Mouse (Mus musculus) embryonic fibroblast, embryonic 13.5 days (primary cell): ENCODE results near the gene Sik2. TPM values are rescaled to one million over a fixed set of nuclear protein-coding genes. Genes with fewer than 3 reads are reported as not detected.

Experiments used
- H3K27ac ChIP-seq: 2 replicates; pipeline ENCODE4 v1.5.1; 2012; ENCODE audit warnings: low read length, control low read depth, inconsistent platforms; ENCODE audit not compliant: insufficient read depth
- H3K4me1 ChIP-seq: 2 replicates; pipeline ENCODE4 v1.6.1; 2011; ENCODE audit warnings: low read length; ENCODE audit not compliant: control insufficient read depth, insufficient read depth
- H3K4me3 ChIP-seq: 2 replicates; pipeline ENCODE4 v1.5.1; 2011; ENCODE audit warnings: mild to moderate bottlenecking, control low read depth, low read length; ENCODE audit not compliant: insufficient read depth
- CTCF ChIP-seq: IDR thresholded peaks from 2 replicates; pipeline ENCODE4 v1.5.1; 2011; ENCODE audit warnings: mild to moderate bottlenecking, control low read depth, low read length, moderate library complexity, borderline replicate concordance; ENCODE audit not compliant: insufficient read depth
- POLR2A ChIP-seq: IDR thresholded peaks from 2 replicates; pipeline ENCODE4 v1.6.1; 2011; ENCODE audit warnings: low read depth, mild to moderate bottlenecking, control low read depth, low read length, moderate library complexity
- polyA plus RNA-seq: library from polyadenylated mRNA; stranded (reverse); fragments of >200 nt; gene quantifications from 2 replicates; pipeline ENCODE4 v1.2.4, GENCODE M21; 2011; ENCODE audit warnings: low read depth; ENCODE audit not compliant: missing spikeins, insufficient read length

Sik2 gene
- polyA plus RNA-seq, 1 experiment: 22.1 TPM

DNA sequence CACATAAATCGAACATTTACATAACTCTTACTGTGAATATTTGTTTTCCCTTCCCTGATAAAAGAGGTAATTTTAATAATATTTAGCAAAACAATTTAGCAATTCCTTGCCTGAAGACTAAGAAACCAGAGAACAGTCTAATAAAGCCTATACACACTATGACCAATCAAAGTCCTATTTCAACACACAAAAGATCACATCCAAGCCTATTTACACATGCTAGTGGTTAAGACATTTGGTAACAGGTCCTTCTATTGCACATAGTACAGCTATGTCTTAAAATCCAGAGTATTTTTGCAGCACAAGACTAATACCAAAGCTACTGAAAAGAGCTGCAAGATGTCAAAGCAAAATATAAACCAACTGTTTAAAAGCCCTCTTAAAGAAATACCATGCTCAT lies 4.8 kb downstream of the Sik2 start:
- TF ChIP-seq POLR2A (no peak), CTCF (no peak)
- no peak overlapping the region for H3K27ac ChIP-seq
- H3K4me1 ChIP-seq: no peaks in the 10 kb centered on the region
- no peak overlapping the region for H3K4me3 ChIP-seq

DNA sequence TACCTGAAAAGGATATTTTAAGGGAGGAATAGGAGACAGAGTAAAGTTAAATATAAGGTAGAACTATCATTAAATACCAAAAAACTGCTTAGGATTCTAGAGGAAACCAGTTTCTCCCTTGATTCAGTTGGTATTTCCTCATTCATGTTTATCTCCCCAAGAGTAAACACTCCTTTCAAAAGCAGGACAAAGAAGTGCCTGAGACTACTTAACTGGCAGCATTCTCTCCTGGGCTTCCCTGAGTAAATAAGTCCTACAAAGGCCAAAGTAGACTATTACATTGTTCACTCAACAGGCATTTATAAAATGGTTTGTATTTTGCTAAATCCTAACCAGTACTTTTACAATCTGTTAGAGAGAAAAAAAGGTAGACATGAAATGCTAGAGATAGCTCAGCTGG lies 22.2 kb downstream of the Sik2 start:
- Histone ChIP-seq H3K4me3 (no peak overlapping the region), H3K27ac (no peak overlapping the region), H3K4me1 (no peaks in the 10 kb centered on the region)
- TF ChIP-seq CTCF: no peak
- TF ChIP-seq POLR2A: no peak

DNA sequence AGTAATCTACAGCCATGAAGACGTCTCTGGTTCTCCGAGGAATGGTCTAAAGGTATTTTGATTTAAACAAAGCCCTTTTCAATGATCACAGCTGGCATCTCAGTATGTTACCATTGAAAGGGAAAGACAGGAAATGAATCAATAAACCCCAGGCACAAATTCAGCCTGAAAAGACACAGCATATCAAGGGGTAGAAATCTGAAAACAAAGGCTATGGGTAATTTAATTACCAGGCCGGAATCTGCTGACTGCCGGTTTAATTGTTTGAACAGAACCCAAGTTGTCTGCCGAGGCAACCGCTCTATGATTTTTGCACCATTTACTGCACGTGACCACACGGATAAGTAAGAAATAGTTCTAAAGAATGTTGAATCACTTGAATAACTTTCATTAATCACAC lies 22.8 kb downstream of the Sik2 start:
- Histone ChIP-seq H3K4me3 (no peak overlapping the region), H3K27ac (no peak overlapping the region), H3K4me1 (no peaks in the 10 kb centered on the region)
- TF ChIP-seq POLR2A (no peak), CTCF (no peak)

DNA sequence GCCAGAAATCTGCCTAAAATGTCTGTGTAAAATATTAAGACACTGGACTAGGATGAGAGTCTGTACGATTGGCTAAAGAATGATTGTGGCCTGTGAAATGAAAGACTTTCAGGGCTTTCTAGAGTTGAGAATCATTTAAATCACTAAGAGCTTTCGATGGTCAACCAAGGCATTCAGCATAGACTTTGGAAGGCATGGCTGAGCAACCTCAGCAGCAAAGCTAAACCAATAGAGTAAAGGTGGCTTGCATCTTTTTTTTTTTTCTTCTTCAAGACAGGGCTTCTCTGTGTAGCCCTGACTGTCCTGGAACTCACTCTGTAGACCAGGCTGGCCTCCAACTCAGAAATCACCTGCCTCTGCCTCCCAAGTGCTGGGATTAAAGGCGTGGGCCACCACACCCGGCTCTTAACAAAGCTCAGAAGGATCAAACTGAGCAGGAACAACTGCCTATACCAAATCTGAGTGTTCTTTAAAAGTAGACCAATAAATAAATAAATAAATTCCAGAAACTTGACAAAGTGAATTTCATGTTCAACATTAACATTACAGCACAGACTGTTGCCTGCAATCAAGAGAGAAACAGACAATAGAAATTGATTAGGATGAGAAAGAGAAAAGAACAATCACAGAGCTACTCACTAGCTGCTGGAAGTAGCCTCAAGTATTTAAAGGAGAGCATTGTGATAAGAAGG lies 27.2 kb downstream of the Sik2 start:
- Histone ChIP-seq H3K4me1 (no peaks in the 10 kb centered on the region), H3K27ac (no peak overlapping the region), H3K4me3 (no peak overlapping the region)
- TF ChIP-seq POLR2A (no peak), CTCF (no peak)

DNA sequence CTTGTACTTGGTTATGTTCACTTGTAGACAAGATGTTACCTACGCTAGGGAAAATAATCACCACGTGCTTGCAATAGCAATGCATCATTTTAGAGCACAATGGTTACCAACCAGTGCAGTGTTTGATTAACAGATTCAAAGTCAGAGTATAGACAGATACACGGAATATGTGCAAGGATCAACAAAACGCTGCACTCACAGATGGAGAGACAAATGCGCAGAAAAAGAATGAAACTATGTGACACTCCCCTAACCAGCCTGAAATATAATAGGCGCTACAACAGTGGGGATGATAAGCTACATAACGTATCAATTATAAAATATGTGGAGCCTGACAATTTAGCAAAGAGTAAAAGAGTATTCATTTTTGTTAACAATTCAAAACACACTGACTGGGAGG lies 34.2 kb downstream of the Sik2 start:
- Histone ChIP-seq H3K27ac (no peak overlapping the region), H3K4me3 (no peak overlapping the region), H3K4me1 (no peaks in the 10 kb centered on the region)
- TF ChIP-seq POLR2A: no peak
- no peak for TF ChIP-seq CTCF

DNA sequence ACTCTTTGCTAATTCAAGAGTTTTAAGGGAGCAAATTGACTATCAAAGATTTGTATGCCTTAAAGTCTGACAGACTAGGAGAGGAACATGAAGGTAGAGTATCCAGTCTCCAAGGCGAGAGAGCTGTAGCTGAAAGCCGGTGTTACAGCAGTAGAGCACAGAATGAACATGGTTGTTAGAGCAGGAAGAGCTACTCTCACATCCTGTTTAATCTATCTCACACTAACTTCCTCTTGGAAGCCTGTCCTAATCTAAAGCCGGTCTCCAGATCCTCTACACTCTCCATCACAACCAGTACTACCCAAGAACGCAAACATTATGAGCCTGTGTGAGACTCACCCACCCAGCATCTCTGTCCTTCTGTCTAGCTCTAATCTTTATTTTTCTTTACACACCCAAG lies 38.5 kb downstream of the Sik2 start:
- TF ChIP-seq CTCF (no peak), POLR2A (no peak)
- Histone ChIP-seq H3K4me1 (no peaks in the 10 kb centered on the region), H3K27ac (no peak overlapping the region), H3K4me3 (no peak overlapping the region)

DNA sequence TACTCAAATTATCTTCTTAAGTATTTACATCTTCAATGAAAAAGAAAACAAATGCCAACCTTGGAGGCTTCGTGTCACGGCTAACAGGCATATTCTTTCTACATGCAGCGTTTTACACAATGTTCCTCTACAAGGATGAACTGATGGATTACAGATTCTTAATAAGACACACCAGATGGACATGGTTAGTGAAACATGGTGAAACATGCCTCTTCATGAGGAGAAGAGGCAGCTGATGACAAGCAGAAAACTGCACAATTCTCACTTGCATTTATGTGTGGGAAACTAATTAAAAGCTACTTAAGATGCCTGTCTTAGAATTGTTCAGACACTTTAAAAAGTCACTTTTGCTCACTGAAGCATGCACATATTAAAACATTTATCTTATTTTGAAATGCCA lies 39.6 kb downstream of the Sik2 start:
- H3K4me1 ChIP-seq: no peaks in the 10 kb centered on the region
- no peak overlapping the region for H3K27ac ChIP-seq
- no peak overlapping the region for H3K4me3 ChIP-seq
- TF ChIP-seq CTCF (no peak), POLR2A (no peak)

DNA sequence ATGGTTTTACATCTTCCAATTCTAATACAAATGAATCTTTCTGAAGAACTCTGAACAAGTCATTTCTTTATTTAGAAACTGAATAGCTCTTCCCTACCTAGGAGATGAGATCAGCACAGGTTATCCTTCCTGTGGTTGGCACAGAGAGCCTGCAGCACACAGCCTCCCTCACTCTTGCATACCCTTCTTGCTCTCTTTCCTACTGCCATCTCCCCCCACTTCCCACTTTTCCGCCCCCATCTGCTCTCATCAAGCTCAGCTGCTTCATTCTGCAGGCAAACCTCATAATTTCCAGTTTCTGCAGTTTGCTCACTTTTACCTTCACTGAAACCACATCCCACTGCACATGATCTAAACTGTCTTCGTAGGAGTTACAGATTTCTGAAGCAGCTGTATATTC lies 42.6 kb downstream of the Sik2 start:
- Histone ChIP-seq H3K27ac (no peak overlapping the region), H3K4me3 (no peak overlapping the region), H3K4me1 (no peaks in the 10 kb centered on the region)
- TF ChIP-seq CTCF (no peak), POLR2A (no peak)

DNA sequence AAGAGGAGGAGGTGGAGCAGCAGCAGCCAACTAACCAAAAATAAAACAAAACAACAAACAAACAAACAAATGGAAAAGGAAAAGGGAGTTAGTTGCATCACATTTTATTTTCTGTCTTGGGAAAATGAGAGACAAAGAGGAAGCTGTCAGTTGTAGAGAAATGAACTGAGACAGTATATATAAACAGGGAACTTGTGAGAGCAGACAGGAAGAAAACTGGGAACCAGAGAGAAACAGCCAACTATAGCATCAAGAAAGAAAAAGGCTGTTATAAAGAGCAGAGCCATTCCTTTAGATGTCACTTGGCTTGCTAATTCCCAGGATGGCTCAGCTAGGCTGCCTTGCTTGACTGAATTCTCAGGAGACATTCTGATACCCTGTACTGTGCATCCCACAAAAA lies 43.5 kb downstream of the Sik2 start:
- no peak overlapping the region for H3K4me3 ChIP-seq
- TF ChIP-seq POLR2A (no peak), CTCF (no peak)
- H3K27ac ChIP-seq: no peak overlapping the region
- H3K4me1 ChIP-seq: no peaks in the 10 kb centered on the region

DNA sequence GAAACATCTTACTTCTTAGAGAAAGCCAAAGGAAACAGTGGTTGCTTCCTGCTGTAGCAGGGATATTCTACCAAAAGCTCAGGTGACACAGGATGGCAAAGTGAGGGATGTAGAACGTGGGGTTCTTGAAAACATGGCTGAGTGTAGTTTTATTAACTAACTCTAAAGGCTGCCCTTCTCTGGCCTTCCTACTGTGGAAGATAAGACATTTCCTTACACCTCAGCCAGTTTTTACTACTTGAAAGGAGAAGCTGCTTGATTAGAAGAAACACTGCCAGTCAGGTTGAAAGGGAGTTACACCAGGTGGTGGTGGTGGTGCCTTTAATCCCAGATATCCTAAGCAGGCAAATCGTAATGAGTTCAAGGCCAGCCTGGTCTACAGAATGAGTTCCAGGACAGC lies 44.0 kb downstream of the Sik2 start:
- no peaks in the 10 kb centered on the region for H3K4me1 ChIP-seq
- no peak overlapping the region for H3K4me3 ChIP-seq
- no peak overlapping the region for H3K27ac ChIP-seq
- TF ChIP-seq CTCF: no peak
- TF ChIP-seq POLR2A: no peak

DNA sequence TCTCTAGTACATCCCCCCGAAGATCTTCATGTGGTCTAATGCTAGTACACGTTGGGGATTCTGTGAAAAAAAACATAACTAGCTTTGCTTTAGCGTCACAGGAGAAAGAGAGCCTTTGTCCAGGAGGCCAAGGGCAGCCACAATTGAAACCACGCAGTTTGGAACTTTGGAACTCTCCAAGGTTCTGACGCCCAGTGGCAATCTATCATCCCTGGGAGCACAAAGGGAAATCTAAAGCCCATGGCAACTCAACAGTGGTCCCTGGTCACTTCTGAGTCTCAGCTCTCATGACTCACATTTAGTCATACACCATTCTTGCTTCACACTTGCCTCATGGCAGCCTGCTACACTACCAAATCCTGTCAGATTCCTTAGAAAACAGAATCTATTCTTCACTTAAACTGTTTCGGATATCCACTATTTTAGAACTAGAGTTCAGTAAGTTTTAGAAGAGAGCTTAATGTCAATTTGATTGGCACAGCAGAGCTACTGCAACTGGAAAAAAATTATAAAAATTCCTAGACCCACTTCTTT lies 50.9 kb downstream of the Sik2 start:
- Histone ChIP-seq H3K4me3 (no peak overlapping the region), H3K27ac (no peak overlapping the region), H3K4me1 (peaks cover 4% of the 10 kb centered on the region; the same call in 1 of the 2 replicates)
- no peak for TF ChIP-seq POLR2A
- no peak for TF ChIP-seq CTCF
